Mouse (Mus musculus) heart, adult 2 months (tissue): Measurements from ENCODE around the gene Atp5g2.
A peak's percentile ranks its signal among the peaks of the same experiment; 100 is the strongest.

Experiments
- CTCF ChIP-seq: fragments of 200-600 bp; IDR thresholded peaks from 2 replicates; pipeline ENCODE4 v1.8.1; 2022; ENCODE audit warnings: antibody characterized with exemption, mild to moderate bottlenecking, moderate library complexity
- POLR2A ChIP-seq: fragments of 200-500 bp; IDR thresholded peaks from 2 replicates; pipeline ENCODE4 v1.6.1; 2011; ENCODE audit warnings: mild to moderate bottlenecking, low read depth, low read length, control low read depth; ENCODE audit not compliant: insufficient read depth

GRCm38 (mm10) chr15:102705923-102706503 lies 33.9 kb upstream of the Atp5g2 start:
- TF ChIP-seq CTCF (no peak), POLR2A (0 out of 2 replicates have a peak, but pooled peaks have one; percentile 30)
